Mouse (Mus musculus): Measurements from ENCODE around the gene Tm6sf2.

DNA sequence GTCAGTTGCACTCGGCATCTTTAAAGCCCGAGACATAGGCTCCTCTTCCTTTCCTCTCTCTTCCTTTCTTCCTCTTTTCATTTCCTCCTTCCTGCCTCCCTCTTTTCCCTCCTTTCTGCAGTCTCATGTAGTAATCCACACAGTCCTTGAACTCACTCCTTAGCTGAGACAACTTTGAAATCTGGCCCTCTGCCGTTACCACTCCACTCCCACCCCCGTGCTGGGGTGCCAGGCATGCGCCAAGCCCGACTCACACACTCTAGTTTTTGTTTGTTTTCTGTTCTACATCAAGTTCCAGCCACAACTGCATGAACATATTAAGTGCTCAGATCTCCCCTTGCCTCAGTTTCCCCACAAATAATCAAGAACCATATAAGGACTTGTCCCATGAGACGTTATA lies 32.2 kb downstream of the Tm6sf2 start:
- TF ChIP-seq CTCF (IDR thresholded peaks at IDR 0.05; ENCODE audit: low read depth) (no peak), EP300 (IDR thresholded peaks at IDR 0.05; ENCODE audit: low read depth) (no peak)
